Mouse (Mus musculus) erythroblast, embryonic 14.5 days (primary cell): Measurements from ENCODE around the gene Bmp2. TPM values are rescaled to one million over a fixed set of nuclear protein-coding genes. Genes with fewer than 3 reads are reported as not detected.

Experiments
- H3K27me3 ChIP-seq: 2 replicates; pipeline ENCODE4 v1.6.1; 2012; ENCODE audit warnings: inconsistent platforms; ENCODE audit not compliant: control insufficient read depth
- H3K36me3 ChIP-seq: 2 replicates; pipeline ENCODE4 v1.6.1; 2012; ENCODE audit warnings: mild to moderate bottlenecking, inconsistent platforms; ENCODE audit not compliant: control insufficient read depth
- H3K4me1 ChIP-seq: 2 replicates; pipeline ENCODE4 v1.6.1; 2012; ENCODE audit warnings: inconsistent platforms; ENCODE audit not compliant: control insufficient read depth
- H3K4me3 ChIP-seq: replicated peaks from 2 replicates; pipeline ENCODE3; 2012; ENCODE audit warnings: moderate library complexity, mild to moderate bottlenecking, inconsistent platforms
- H3K9me3 ChIP-seq: 2 replicates; pipeline ENCODE4 v1.6.1; 2012; ENCODE audit warnings: low read length, inconsistent platforms, mixed read lengths; ENCODE audit not compliant: control insufficient read depth
- GATA1 ChIP-seq: IDR thresholded peaks from 2 replicates; pipeline ENCODE4 v1.6.1; 2012; ENCODE audit warnings: low read length, inconsistent platforms, mixed read lengths
- TAL1 ChIP-seq: IDR thresholded peaks from 3 replicates; pipeline ENCODE4 v1.6.1; 2012; ENCODE audit warnings: low read length, inconsistent platforms, mixed read lengths
- polyA plus RNA-seq: library from polyadenylated mRNA; stranded (reverse); fragments of >175 nt; gene quantifications from 2 replicates; pipeline ENCODE4 v1.2.3, GENCODE M21; 2012

The Bmp2 gene
- polyA plus RNA-seq, 1 experiment, result 0.04 TPM

- TF ChIP-seq TAL1 (no peak), GATA1 (no peak)
- no peaks in the 10 kb centered on the region for H3K4me1 ChIP-seq
- H3K9me3 ChIP-seq, result no peaks in the 10 kb centered on the region
- no peak overlapping the region for H3K4me3 ChIP-seq
- no peaks in the 10 kb centered on the region for H3K36me3 ChIP-seq
- no peaks in the 10 kb centered on the region for H3K27me3 ChIP-seq
Measured at GRCm38 (mm10) chr2:133525621-133526181, 26.3 kb upstream of the Bmp2 start.

GRCm38 (mm10) chr2:133529396-133529795 is 22.6 kb upstream of the Bmp2 start:
- no peaks in the 10 kb centered on the region for H3K36me3 ChIP-seq

GRCm38 (mm10) chr2:133533073-133533472 is 18.9 kb upstream of the Bmp2 start:
- H3K4me3 ChIP-seq, result no peak overlapping the region
- no peaks in the 10 kb centered on the region for H3K4me1 ChIP-seq
- no peaks in the 10 kb centered on the region for H3K36me3 ChIP-seq
- no peaks in the 10 kb centered on the region for H3K27me3 ChIP-seq
- no peaks in the 10 kb centered on the region for H3K9me3 ChIP-seq
- no peak for TF ChIP-seq TAL1
- no peak for TF ChIP-seq GATA1

More at GRCm38 (mm10) chr2:133529396-133529795, 22.6 kb upstream of the Bmp2 start:
- no peaks in the 10 kb centered on the region for H3K9me3 ChIP-seq
- no peak overlapping the region for H3K4me3 ChIP-seq
- no peaks in the 10 kb centered on the region for H3K27me3 ChIP-seq
- no peak for TF ChIP-seq TAL1
- TF ChIP-seq GATA1, result no peak
- H3K4me1 ChIP-seq, result no peaks in the 10 kb centered on the region

GRCm38 (mm10) chr2:133535481-133535880 is 16.5 kb upstream of the Bmp2 start:
- Histone ChIP-seq H3K4me3 (no peak overlapping the region), H3K9me3 (no peaks in the 10 kb centered on the region), H3K4me1 (no peaks in the 10 kb centered on the region), H3K36me3 (no peaks in the 10 kb centered on the region), H3K27me3 (no peaks in the 10 kb centered on the region)
- no peak for TF ChIP-seq TAL1
- no peak for TF ChIP-seq GATA1

GRCm38 (mm10) chr2:133536812-133537211 is 15.1 kb upstream of the Bmp2 start:
- TF ChIP-seq TAL1, result no peak
- TF ChIP-seq GATA1, result no peak
- H3K27me3 ChIP-seq, result no peaks in the 10 kb centered on the region
- H3K4me3 ChIP-seq, result no peak overlapping the region
- no peaks in the 10 kb centered on the region for H3K4me1 ChIP-seq
- no peaks in the 10 kb centered on the region for H3K36me3 ChIP-seq
- H3K9me3 ChIP-seq, result no peaks in the 10 kb centered on the region

GRCm38 (mm10) chr2:133540702-133541101 is 11.3 kb upstream of the Bmp2 start:
- H3K27me3 ChIP-seq, result no peaks in the 10 kb centered on the region
- no peak for TF ChIP-seq TAL1
- TF ChIP-seq GATA1, result no peak
- H3K9me3 ChIP-seq, result no peaks in the 10 kb centered on the region
- no peak overlapping the region for H3K4me3 ChIP-seq
- H3K36me3 ChIP-seq, result no peaks in the 10 kb centered on the region
- no peaks in the 10 kb centered on the region for H3K4me1 ChIP-seq

- TF ChIP-seq TAL1, result no peak
- TF ChIP-seq GATA1, result no peak
- no peak overlapping the region for H3K4me3 ChIP-seq
- no peaks in the 10 kb centered on the region; the same call in 1 of the 2 replicates for H3K4me1 ChIP-seq
- peaks cover 50% of the 10 kb centered on the region for H3K27me3 ChIP-seq
- H3K9me3 ChIP-seq, result no peaks in the 10 kb centered on the region; the same call in 1 of the 2 replicates
- H3K36me3 ChIP-seq, result no peaks in the 10 kb centered on the region
Measured at GRCm38 (mm10) chr2:133550238-133550682, 1.7 kb upstream of the Bmp2 start.

GRCm38 (mm10) chr2:133552842-133553465 is 995 bp downstream of the Bmp2 start:
- TF ChIP-seq TAL1 (no peak), GATA1 (no peak)
- H3K9me3 ChIP-seq, result no peaks in the 10 kb centered on the region; the same call in 1 of the 2 replicates
- peak overlapping the region; percentile 10 for H3K4me3 ChIP-seq
- H3K4me1 ChIP-seq, result no peaks in the 10 kb centered on the region; the same call in 1 of the 2 replicates
- H3K36me3 ChIP-seq, result no peaks in the 10 kb centered on the region
- H3K27me3 ChIP-seq, result peaks cover 71% of the 10 kb centered on the region

- Histone ChIP-seq H3K4me3 (no peak overlapping the region), H3K4me1 (no peaks in the 10 kb centered on the region; the same call in 1 of the 2 replicates), H3K36me3 (no peaks in the 10 kb centered on the region), H3K27me3 (peaks cover 71% of the 10 kb centered on the region), H3K9me3 (no peaks in the 10 kb centered on the region; the same call in 1 of the 2 replicates)
- no peak for TF ChIP-seq TAL1
Measured at GRCm38 (mm10) chr2:133553911-133554285, 1.9 kb downstream of the Bmp2 start.
